Mouse (Mus musculus) erythroblast, adult 5-6 weeks (primary cell): Measurements from ENCODE around the gene Zfp804b. TPM values are rescaled to one million over a fixed set of nuclear protein-coding genes. Genes with fewer than 3 reads are reported as not detected.
"Not testable (repeated sequence)": the region's sequence is repeated elsewhere in the genome, so short reads cannot be mapped to it uniquely, and the experiment has no call there.

Experiments
- ATAC-seq: replicated peaks from 2 replicates; pipeline ENCODE4 v1.8.0; 2016; ENCODE audit warnings: moderate number of reproducible peaks, mild to moderate bottlenecking, moderate TSS enrichment, inconsistent platforms; ENCODE audit not compliant: poor library complexity, low FRiP score, severe bottlenecking
- total RNA-seq, 2 experiments: library from RNA; stranded (forward) in 1 of 2; stranded (reverse) in 1 of 2; fragments of 150-400 nt in 1 of 2; fragments of 200-764, 138-1000 nt in 1 of 2; gene quantifications; 2 replicates each; pipeline versions ENCODE4 v1.2.3 to v1.2.4; 2015 to 2017; ENCODE audit warnings: low replicate concordance in 2 of 2

Zfp804b gene
- not detected in 2 replicates for total RNA-seq (2015; ENCODE audit: low replicate concordance)
- total RNA-seq (2017; ENCODE audit: low replicate concordance): not detected in 2 replicates

- no peak for ATAC-seq
Observed at GRCm38 (mm10) chr5:7344145-7345010, at the start of gene Zfp804b. TSS of gene Zfp804b (minus strand) at chr5:7344756.

GRCm38 (mm10) chr5:7364616-7365015, 20.1 kb upstream of the Zfp804b start:
- ATAC-seq: not testable (repeated sequence)

GRCm38 (mm10) chr5:7345011-7345389, 444 bp upstream of the Zfp804b start:
- ATAC-seq: no peak

GRCm38 (mm10) chr5:7325594-7325993, 19.0 kb downstream of the Zfp804b start:
- ATAC-seq: no peak

- ATAC-seq: no peak
Observed at GRCm38 (mm10) chr5:7303819-7304218, 40.7 kb downstream of the Zfp804b start, which contains the start of gene Tex47. TSS of gene Tex47 (plus strand) at chr5:7304119.

- ATAC-seq: no peak
Observed at GRCm38 (mm10) chr5:7302969-7303368, 41.6 kb downstream of the Zfp804b start.

- ATAC-seq: no peak
Observed at GRCm38 (mm10) chr5:7284336-7284735, 60.2 kb downstream of the Zfp804b start.

GRCm38 (mm10) chr5:7276659-7277455, 67.7 kb downstream of the Zfp804b start:
- peak; percentile 99 for ATAC-seq

GRCm38 (mm10) chr5:7177589-7177988, 167.0 kb downstream of the Zfp804b start:
- ATAC-seq: peak; percentile 82

- ATAC-seq: no peak
Observed at GRCm38 (mm10) chr5:7139658-7140057, 204.9 kb downstream of the Zfp804b start.

GRCm38 (mm10) chr5:7102387-7102786, 242.2 kb downstream of the Zfp804b start:
- ATAC-seq: no peak

GRCm38 (mm10) chr5:7073936-7074631, 270.5 kb downstream of the Zfp804b start:
- ATAC-seq: no peak

GRCm38 (mm10) chr5:7007468-7007867, 337.1 kb downstream of the Zfp804b start:
- ATAC-seq: no peak

- no peak for ATAC-seq
Observed at GRCm38 (mm10) chr5:6983993-6984392, 360.6 kb downstream of the Zfp804b start.

- no peak for ATAC-seq
Observed at GRCm38 (mm10) chr5:6934837-6935236, 409.7 kb downstream of the Zfp804b start.

- no peak for ATAC-seq
Observed at GRCm38 (mm10) chr5:6911290-6911689, 433.3 kb downstream of the Zfp804b start.

- ATAC-seq: no peak
Observed at GRCm38 (mm10) chr5:6881396-6881795, 463.2 kb downstream of the Zfp804b start.

- no peak for ATAC-seq
Observed at GRCm38 (mm10) chr5:6871566-6871965, 473.0 kb downstream of the Zfp804b start.

- ATAC-seq: no peak
Observed at GRCm38 (mm10) chr5:6870970-6871369, 473.6 kb downstream of the Zfp804b start.

GRCm38 (mm10) chr5:6795396-6795795, 549.2 kb downstream of the Zfp804b start:
- ATAC-seq: no peak
